Mouse (Mus musculus) layer of hippocampus, adult 8-10 months (tissue): ENCODE results near the gene Pi4kb. TPM values are rescaled to one million over a fixed set of nuclear protein-coding genes. Genes with fewer than 3 reads are reported as not detected.

ENCODE experiments used
- DNase-seq, 2 experiments: peaks; one replicate each; pipeline ENCODE4 v3.0.0; 2022; ENCODE audit warnings: low spot score in 2 of 2
- microRNA-seq, 2 experiments: library from miRNA; unstranded; fragments of <30 nt; microRNA quantifications; one replicate each; pipeline ENCODE4 v1.2.0; 2022
- total RNA-seq, 4 experiments: library from RNA; stranded (reverse); gene quantifications; 2 replicates each; pipeline ENCODE4 v1.2.4; 2022

Pi4kb gene
- total RNA-seq, 4 experiments from 2014 or later, result 58.7 to 64.8 (median 59.6) TPM

GRCm38 (mm10) chr3:95054481-95055260, 80.1 kb downstream of the Pi4kb start:
- no peak for DNase-seq

- DNase-seq, result no peak
These were observed 81.7 kb downstream of the Pi4kb start for GRCm38 (mm10) chr3:95056275-95056674.

Small RNA genes lying within 50 kb of the gene (microRNA-seq; reads per million reads assigned to microRNA genes)
- gene Mir7013, result 1.8 to 3.2 reads per million in 2 experiments

Other genes with a start within 250 kb of the Pi4kb start
- 1 to 10 TPM; 4.0 to 5.5 (median 4.7) TPM for gene Cgn, start 188.2 kb upstream of the Pi4kb start, total RNA-seq
- gene Pogz, start 137.2 kb upstream of the Pi4kb start, total RNA-seq, result 10 to 100 TPM; 52.0 to 71.5 (median 61.4) TPM
- gene Psmb4, start 87.8 kb upstream of the Pi4kb start, total RNA-seq, result 100 to 1,000 TPM; 219 to 262 (median 240) TPM
- gene Selenbp1, start 41.7 kb upstream of the Pi4kb start, total RNA-seq, result 10 to 100 TPM; 11.1 to 14.5 (median 12.5) TPM
- 10 to 100 TPM; 21.9 to 28.9 (median 24.6) TPM for gene Rfx5, start 20.7 kb upstream of the Pi4kb start, total RNA-seq
- 10 to 100 TPM; 25.1 to 35.1 (median 30.6) TPM for gene Zfp687, start 40.7 kb downstream of the Pi4kb start, total RNA-seq
- 100 to 1,000 TPM; 137 to 166 (median 159) TPM for gene Psmd4, start 67.9 kb downstream of the Pi4kb start, total RNA-seq
- 10 to 100 TPM; 58.5 to 66.8 (median 64.8) TPM for gene Pip5k1a, start 132.2 kb downstream of the Pi4kb start, total RNA-seq
- gene Vps72, start 136.3 kb downstream of the Pi4kb start, total RNA-seq, result 10 to 100 TPM; 36.9 to 45.8 (median 43.4) TPM
- under 1 TPM in 2 of 4 experiments, not detected in 2; 0.55 to 0.81 TPM for gene Tmod4, start 149.7 kb downstream of the Pi4kb start, total RNA-seq
- gene Scnm1, start 159.3 kb downstream of the Pi4kb start, total RNA-seq, result 10 to 100 TPM; 51.4 to 57.8 (median 54.9) TPM
- 10 to 100 TPM; 12.5 to 17.7 (median 13.4) TPM for gene Lysmd1, start 159.4 kb downstream of the Pi4kb start, total RNA-seq
- gene Tnfaip8l2, start 167.6 kb downstream of the Pi4kb start, total RNA-seq, result 10 to 100 TPM in 1 of 4 experiments, 1 to 10 TPM in 3; 1.7 to 11.1 (median 5.4) TPM
- 10 to 100 TPM; 27.1 to 36.4 (median 30.9) TPM for gene Sema6c, start 185.7 kb downstream of the Pi4kb start, total RNA-seq
- 10 to 100 TPM; 15.7 to 18.0 (median 17.5) TPM for gene Gabpb2, start 243.2 kb downstream of the Pi4kb start, total RNA-seq